ENCODE assay signal across 14 mouse cellular contexts in the genomic region with DNA sequence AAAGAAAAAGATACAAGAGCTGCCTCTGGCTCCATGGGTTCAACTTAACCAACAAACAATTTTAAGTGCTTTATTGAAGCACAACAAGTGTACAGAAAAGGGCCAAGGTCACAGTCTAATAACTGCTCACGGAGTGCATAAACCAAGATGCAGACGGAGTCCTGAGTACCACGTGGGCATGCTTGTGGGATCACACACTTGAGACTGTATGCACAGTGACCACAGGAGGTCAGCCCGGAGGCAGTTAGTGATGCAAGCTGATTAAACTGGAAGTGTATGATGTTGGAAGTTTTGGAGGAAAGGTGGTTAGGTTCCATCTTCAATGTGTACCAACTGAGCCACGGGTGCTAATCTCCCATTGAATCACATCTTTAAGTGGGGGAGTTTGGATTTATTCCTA.
DNase-seq lines count a peak whose midpoint lies in the region; ATAC-seq and TF ChIP-seq lines count a peak whose summit lies in the region.
"Had no signal": no experiment of that assay in that cellular context is flagged by ENCODE, and none has a peak within 500 bp of the region (broad histone marks: within the 10 kb centered on the region; RNA-seq: fewer than 3 reads in every experiment).

No protein-coding gene starts in this region.

- peak; percentile 10 for DNase-seq in embryonic facial prominence, embryonic 11.5 days (ENCODE audit: low spot score)
- no peak for DNase-seq in embryonic facial prominence, embryonic 10.5 days (ENCODE audit: low spot score)
- DNase-seq in midbrain, postnatal 0 days (ENCODE audit: low spot score): peak; percentile 23
- no peak for DNase-seq in midbrain, embryonic 11.5 days (ENCODE audit: low spot score, missing footprints)
- DNase-seq in kidney, postnatal 4 days: peak; percentile 60 to 69
- DNase-seq in urinary bladder, postnatal 14 days (ENCODE audit: low spot score): no peak
- DNase-seq in right cerebral cortex, adult 2 months (ENCODE audit: low spot score in 2 of 2): no peak
- DNase-seq in layer of hippocampus, adult 9-11 months: no peak
- DNase-seq: cerebellum, adult 18-20 months; right cerebral cortex, adult 18-20 months had no signal

- ATAC-seq in embryonic facial prominence, embryonic 11.5 days (replicated peaks; ENCODE audit: insufficient number of reproducible peaks, low FRiP score, low TSS enrichment, low read depth): no peak
- no peak for ATAC-seq in midbrain, postnatal 0 days (ENCODE audit: low FRiP score)
- no peak for ATAC-seq in midbrain, embryonic 11.5 days (ENCODE audit: low FRiP score)

- no peak overlapping the region for H3K27ac ChIP-seq in embryonic facial prominence, embryonic 11.5 days (replicated peaks; ENCODE audit: low read depth, low read length)
- no peak overlapping the region for H3K27ac ChIP-seq in embryonic facial prominence, embryonic 10.5 days (replicated peaks)
- H3K27ac ChIP-seq in midbrain, postnatal 0 days (ENCODE audit: low read depth, low read length): no peak overlapping the region
- no peak overlapping the region for H3K27ac ChIP-seq in midbrain, embryonic 11.5 days (ENCODE audit: low read depth, low read length)
- H3K27ac ChIP-seq: forebrain, embryonic 10.5 days; liver, embryonic 14.5 days; stomach, embryonic 15.5 days had no signal

- no peak overlapping the region for H3K9ac ChIP-seq in embryonic facial prominence, embryonic 11.5 days (replicated peaks; ENCODE audit: low read length)
- no peak overlapping the region for H3K9ac ChIP-seq in midbrain, postnatal 0 days (replicated peaks; ENCODE audit: low read length, poor library complexity, severe bottlenecking)
- no peak overlapping the region for H3K9ac ChIP-seq in midbrain, embryonic 11.5 days (ENCODE audit: low read length)
- H3K9ac ChIP-seq: liver, embryonic 14.5 days; stomach, embryonic 15.5 days had no signal

- no peaks in the 10 kb centered on the region for H3K4me1 ChIP-seq in embryonic facial prominence, embryonic 11.5 days (ENCODE audit: control insufficient read depth, insufficient read depth, low read length)
- no peaks in the 10 kb centered on the region for H3K4me1 ChIP-seq in embryonic facial prominence, embryonic 10.5 days
- no peaks in the 10 kb centered on the region; the same call in 1 of the 2 replicates for H3K4me1 ChIP-seq in midbrain, postnatal 0 days (ENCODE audit: insufficient read depth, low read length)
- no peaks in the 10 kb centered on the region for H3K4me1 ChIP-seq in midbrain, embryonic 11.5 days (ENCODE audit: control insufficient read depth, insufficient read depth, low read length)
- H3K4me1 ChIP-seq: stomach, embryonic 15.5 days had no signal

- H3K4me3 ChIP-seq in embryonic facial prominence, embryonic 11.5 days (ENCODE audit: low read depth, low read length): no peak overlapping the region
- H3K4me3 ChIP-seq in embryonic facial prominence, embryonic 10.5 days: no peak overlapping the region
- no peak overlapping the region for H3K4me3 ChIP-seq in midbrain, postnatal 0 days (ENCODE audit: low read depth, low read length)
- H3K4me3 ChIP-seq in midbrain, embryonic 11.5 days (ENCODE audit: low read depth, low read length): no peak overlapping the region
- H3K4me3 ChIP-seq: forebrain, embryonic 10.5 days; stomach, embryonic 15.5 days had no signal

- H3K27me3 ChIP-seq in embryonic facial prominence, embryonic 11.5 days (ENCODE audit: control insufficient read depth, insufficient read depth, low read length): no peaks in the 10 kb centered on the region
- no peaks in the 10 kb centered on the region for H3K27me3 ChIP-seq in embryonic facial prominence, embryonic 10.5 days (replicated peaks; ENCODE audit: low read depth, poor library complexity, severe bottlenecking)
- H3K27me3 ChIP-seq in midbrain, postnatal 0 days (ENCODE audit: insufficient read depth, low read length): no peaks in the 10 kb centered on the region
- no peaks in the 10 kb centered on the region for H3K27me3 ChIP-seq in midbrain, embryonic 11.5 days (ENCODE audit: control insufficient read depth, insufficient read depth, low read length)
- H3K27me3 ChIP-seq: stomach, embryonic 15.5 days had no signal

- WGBS in embryonic facial prominence, embryonic 11.5 days: 71% methylated on average over 5 of the region's 5 CpGs
- 84% methylated on average over 5 of the region's 5 CpGs for WGBS in embryonic facial prominence, embryonic 10.5 days
- WGBS in midbrain, postnatal 0 days: 72% methylated on average over 5 of the region's 5 CpGs
- WGBS in midbrain, embryonic 11.5 days: 82% methylated on average over 5 of the region's 5 CpGs

- no peaks in the 10 kb centered on the region for H3K9me3 ChIP-seq in embryonic facial prominence, embryonic 11.5 days (replicated peaks; ENCODE audit: control insufficient read depth, low read length)
- no peaks in the 10 kb centered on the region for H3K9me3 ChIP-seq in embryonic facial prominence, embryonic 10.5 days
- H3K9me3 ChIP-seq in midbrain, postnatal 0 days (ENCODE audit: low read length): no peaks in the 10 kb centered on the region
- no peaks in the 10 kb centered on the region for H3K9me3 ChIP-seq in midbrain, embryonic 11.5 days (ENCODE audit: control insufficient read depth, low read length)
- H3K9me3 ChIP-seq: forebrain, embryonic 10.5 days; stomach, embryonic 15.5 days had no signal

- peak; percentile 51 for TF ChIP-seq CTCF in midbrain, postnatal 0 days (IDR thresholded peaks at IDR 0.05)

- H3K36me3 ChIP-seq in embryonic facial prominence, embryonic 11.5 days (replicated peaks; ENCODE audit: control insufficient read depth, insufficient read depth, low read depth, low read length): no peaks in the 10 kb centered on the region
- no peaks in the 10 kb centered on the region for H3K36me3 ChIP-seq in embryonic facial prominence, embryonic 10.5 days (replicated peaks)
- no peaks in the 10 kb centered on the region for H3K36me3 ChIP-seq in midbrain, postnatal 0 days (ENCODE audit: insufficient read depth, low read length)
- H3K36me3 ChIP-seq in midbrain, embryonic 11.5 days (ENCODE audit: control insufficient read depth, insufficient read depth, low read length): no peaks in the 10 kb centered on the region
- H3K36me3 ChIP-seq: forebrain, embryonic 10.5 days; stomach, embryonic 15.5 days had no signal

- H3K4me2 ChIP-seq in embryonic facial prominence, embryonic 11.5 days (ENCODE audit: low read depth, low read length): no peak overlapping the region
- no peak overlapping the region for H3K4me2 ChIP-seq in midbrain, postnatal 0 days (ENCODE audit: low read depth, low read length, poor library complexity, severe bottlenecking)
- H3K4me2 ChIP-seq in midbrain, embryonic 11.5 days: no peak overlapping the region
- H3K4me2 ChIP-seq: heart, embryonic 11.5 days; stomach, embryonic 15.5 days had no signal

Comparison
In these comparisons a context has a peak if more than half of its experiments do, and no peak if none do; other contexts are left out.
1. DNase-seq: peak in embryonic facial prominence, embryonic 11.5 days (single experiment), midbrain, postnatal 0 days (single experiment) and kidney, postnatal 4 days (2 of 2); none in embryonic facial prominence, embryonic 10.5 days (single experiment), midbrain, embryonic 11.5 days (single experiment), urinary bladder, postnatal 14 days (single experiment), right cerebral cortex, adult 2 months (0 of 2) and layer of hippocampus, adult 9-11 months (single experiment).